Comparison of ENCODE assay signal across 8 mouse cellular contexts in the genomic region with DNA sequence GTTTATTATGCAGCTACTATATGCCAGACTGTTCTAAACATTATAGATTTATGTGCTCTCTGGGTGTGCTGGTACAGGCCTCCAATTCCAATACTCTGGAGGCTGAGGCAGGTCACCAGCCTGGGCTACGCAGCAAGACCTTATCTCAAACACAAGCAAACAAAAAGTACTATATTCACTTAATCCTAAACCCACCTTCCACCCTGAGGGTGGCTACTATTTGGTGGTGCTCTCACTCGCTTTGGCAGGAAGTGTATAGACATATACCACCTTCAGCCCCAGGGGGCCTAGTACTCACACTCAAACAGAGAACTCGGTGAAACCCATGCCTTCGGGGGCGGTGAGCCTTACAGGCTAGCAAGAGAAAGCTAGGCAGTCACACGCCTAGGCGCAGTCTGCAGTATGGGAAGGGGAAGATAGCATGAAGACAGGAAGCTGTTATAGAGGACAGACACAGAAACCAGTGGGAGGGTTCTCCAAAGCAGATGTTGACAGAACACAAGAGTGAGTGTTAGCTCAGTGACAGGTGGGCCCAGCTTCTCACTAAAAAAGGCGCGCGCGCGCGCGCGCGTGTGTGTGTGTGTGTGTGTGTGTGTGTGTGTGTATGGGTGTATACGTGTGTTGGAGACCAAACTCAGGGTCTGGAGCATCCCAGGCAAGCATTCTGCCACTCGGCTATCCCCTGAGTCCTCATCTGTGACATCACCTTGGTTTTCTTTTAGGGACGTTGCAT. TPM values are rescaled to one million over a fixed set of nuclear protein-coding genes. Genes with fewer than 3 reads are reported as not detected.
DNase-seq lines count a peak whose midpoint lies in the region; ATAC-seq and TF ChIP-seq lines count a peak whose summit lies in the region.

A gene (minus strand): TSS at position 346 of the 733 bp plus-strand sequence.

- H3K4me1 ChIP-seq in lung, adult 2 months (ENCODE audit: control insufficient read depth, insufficient read depth, low read length), result no peaks in the 10 kb centered on the region
- peaks cover 13% of the 10 kb centered on the region for H3K4me1 ChIP-seq in embryonic facial prominence, embryonic 14.5 days (ENCODE audit: control insufficient read depth, insufficient read depth, low read length)
- H3K4me1 ChIP-seq in intestine, embryonic 15.5 days (replicated peaks), result peaks cover 6% of the 10 kb centered on the region
- peaks cover 10% of the 10 kb centered on the region for H3K4me1 ChIP-seq in lung, embryonic 16.5 days (replicated peaks; ENCODE audit: control insufficient read depth, insufficient read depth, low read length)
- peaks cover 8% of the 10 kb centered on the region for H3K4me1 ChIP-seq in stomach, embryonic 14.5 days (ENCODE audit: control insufficient read depth, insufficient read depth, low read length)

- intact Hi-C loops in gastrocnemius, postnatal 14 days (cut with DNase I; ENCODE audit: low total_unique reads), result no loop called here

- H3K27me3 ChIP-seq in embryonic facial prominence, embryonic 14.5 days (replicated peaks; ENCODE audit: control insufficient read depth, insufficient read depth, low read length), result peaks cover 19% of the 10 kb centered on the region; the same call in 1 of the 2 replicates
- H3K27me3 ChIP-seq in intestine, embryonic 15.5 days (replicated peaks), result peaks cover 22% of the 10 kb centered on the region
- H3K27me3 ChIP-seq in lung, embryonic 16.5 days (ENCODE audit: control insufficient read depth, insufficient read depth, low read depth, low read length), result peaks cover 15% of the 10 kb centered on the region
- H3K27me3 ChIP-seq in stomach, embryonic 14.5 days (ENCODE audit: control insufficient read depth, insufficient read depth, low read length), result no peaks in the 10 kb centered on the region; the same call in 1 of the 2 replicates

- TF ChIP-seq CTCF in lung, adult 2 months (IDR thresholded peaks at IDR 0.05; ENCODE audit: insufficient read depth, low read length), result no peak

- WGBS in lung, adult 2 months, result 68% methylated on average over 19 of the region's 19 CpGs
- WGBS in embryonic facial prominence, embryonic 14.5 days, result 83% methylated on average over 15 of the region's 19 CpGs
- WGBS in intestine, embryonic 15.5 days, result 84% methylated on average over 19 of the region's 19 CpGs
- 78% methylated on average over 19 of the region's 19 CpGs for WGBS in lung, embryonic 16.5 days
- 86% methylated on average over 19 of the region's 19 CpGs for WGBS in stomach, embryonic 14.5 days

- no peak for TF ChIP-seq POLR2A in lung, adult 2 months (IDR thresholded peaks at IDR 0.05; ENCODE audit: borderline replicate concordance, extremely low read depth, low read depth, low read length)

- no peak for DNase-seq in lung, adult 2 months
- no peak for DNase-seq in lung, postnatal 10 days
- no peak for DNase-seq in embryonic facial prominence, embryonic 14.5 days (ENCODE audit: low spot score)
- DNase-seq in embryo, embryonic 10 days (ENCODE audit: low spot score), result no peak
- DNase-seq in gastrocnemius, postnatal 14 days, result no peak

- no peak within 1 kb of the TSS for H3K4me3 ChIP-seq in lung, adult 2 months (replicated peaks; ENCODE audit: extremely low read depth, low read depth, low read length)
- H3K4me3 ChIP-seq in embryonic facial prominence, embryonic 14.5 days (ENCODE audit: low read depth, low read length), result no peak within 1 kb of the TSS
- H3K4me3 ChIP-seq in intestine, embryonic 15.5 days (replicated peaks), result no peak within 1 kb of the TSS
- no peak within 1 kb of the TSS for H3K4me3 ChIP-seq in lung, embryonic 16.5 days (ENCODE audit: low read length)
- no peak within 1 kb of the TSS for H3K4me3 ChIP-seq in stomach, embryonic 14.5 days (ENCODE audit: low read depth, low read length)

- H3K9ac ChIP-seq in embryonic facial prominence, embryonic 14.5 days (ENCODE audit: low read depth, low read length), result no peak within 1 kb of the TSS
- H3K9ac ChIP-seq in intestine, embryonic 15.5 days, result no peak within 1 kb of the TSS
- no peak within 1 kb of the TSS for H3K9ac ChIP-seq in lung, embryonic 16.5 days (ENCODE audit: low read length)
- H3K9ac ChIP-seq in stomach, embryonic 14.5 days (replicated peaks; ENCODE audit: low read depth, low read length), result no peak within 1 kb of the TSS

- no peaks in the 10 kb centered on the region for H3K36me3 ChIP-seq in embryonic facial prominence, embryonic 14.5 days (ENCODE audit: control insufficient read depth, insufficient read depth, low read length)
- H3K36me3 ChIP-seq in intestine, embryonic 15.5 days, result no peaks in the 10 kb centered on the region
- no peaks in the 10 kb centered on the region for H3K36me3 ChIP-seq in lung, embryonic 16.5 days (ENCODE audit: control insufficient read depth, insufficient read depth, low read length)
- H3K36me3 ChIP-seq in stomach, embryonic 14.5 days (ENCODE audit: control insufficient read depth, insufficient read depth, low read length), result no peaks in the 10 kb centered on the region

- H3K4me2 ChIP-seq in embryonic facial prominence, embryonic 14.5 days (ENCODE audit: low read depth, low read length), result no peak within 1 kb of the TSS
- H3K4me2 ChIP-seq in intestine, embryonic 15.5 days (replicated peaks), result no peak within 1 kb of the TSS
- H3K4me2 ChIP-seq in lung, embryonic 16.5 days (ENCODE audit: low read depth, low read length), result no peak within 1 kb of the TSS
- no peak within 1 kb of the TSS for H3K4me2 ChIP-seq in stomach, embryonic 14.5 days (replicated peaks; ENCODE audit: low read depth, low read length)

- H3K9me3 ChIP-seq in embryonic facial prominence, embryonic 14.5 days (ENCODE audit: control insufficient read depth, low read length), result 0 out of 2 replicates have a peak, but pooled peaks cover 5% of the 10 kb centered on the region
- no peaks in the 10 kb centered on the region for H3K9me3 ChIP-seq in intestine, embryonic 15.5 days
- peaks cover 2% of the 10 kb centered on the region; the same call in 1 of the 2 replicates for H3K9me3 ChIP-seq in lung, embryonic 16.5 days (ENCODE audit: control insufficient read depth, low read length)
- H3K9me3 ChIP-seq in stomach, embryonic 14.5 days (ENCODE audit: control insufficient read depth, low read depth, low read length), result no peaks in the 10 kb centered on the region

- H3K27ac ChIP-seq in embryonic facial prominence, embryonic 14.5 days (replicated peaks; ENCODE audit: low read depth, low read length), result no peak within 1 kb of the TSS
- H3K27ac ChIP-seq in intestine, embryonic 15.5 days, result no peak within 1 kb of the TSS
- H3K27ac ChIP-seq in lung, embryonic 16.5 days (ENCODE audit: low read length), result no peak within 1 kb of the TSS
- H3K27ac ChIP-seq in stomach, embryonic 14.5 days (ENCODE audit: low read length), result no peak within 1 kb of the TSS

- no peak for ATAC-seq in embryonic facial prominence, embryonic 14.5 days (ENCODE audit: low read depth)
- no peak for ATAC-seq in intestine, embryonic 15.5 days
- ATAC-seq in lung, embryonic 16.5 days (ENCODE audit: low read depth), result no peak
- no peak for ATAC-seq in stomach, embryonic 14.5 days (ENCODE audit: insufficient number of reproducible peaks, insufficient read depth, low FRiP score, low read depth)

RNA-seq across cellular contexts. Expression of the gene that starts here (rescaled TPM):
- polyA plus RNA-seq in lung, adult 2 months (2012; rRNA removed), result 208 and 229 TPM in 2 replicates
- polyA plus RNA-seq in embryonic facial prominence, embryonic 14.5 days (2014; fragmentation: Nextera tagmentation; extraction: Ambion mirVana), result 44.9 and 45.2 TPM in 2 replicates
- 36.9 and 39.7 TPM in 2 replicates for polyA plus RNA-seq in intestine, embryonic 15.5 days (2015; fragmentation: Nextera tagmentation; extraction: Ambion mirVana)
- 42.4 and 59.5 TPM in 2 replicates for polyA plus RNA-seq in lung, embryonic 16.5 days (2015; fragmentation: Nextera tagmentation; extraction: Ambion mirVana)
- polyA plus RNA-seq in stomach, embryonic 14.5 days (2014; fragmentation: Nextera tagmentation; extraction: Ambion mirVana), result 28.6 and 29.5 TPM in 2 replicates
- 1 to 10 TPM; 2.7 to 3.6 TPM for total RNA-seq in gastrocnemius, postnatal 14 days (2021)
